Mouse (Mus musculus) cerebellum, adult (tissue): ENCODE results near the gene Rplp0.
A peak's percentile ranks its signal among the peaks of the same experiment; 100 is the strongest.

Experiments
- ATAC-seq: cut with Nextera tagmentation; 2 replicates; pipeline ENCODE4 v1.9.2; 2017; ENCODE audit warnings: mild to moderate bottlenecking, moderate library complexity, mixed read lengths; ENCODE audit not compliant: insufficient number of reproducible peaks, low FRiP score, low TSS enrichment

Gene Rplp0

DNA sequence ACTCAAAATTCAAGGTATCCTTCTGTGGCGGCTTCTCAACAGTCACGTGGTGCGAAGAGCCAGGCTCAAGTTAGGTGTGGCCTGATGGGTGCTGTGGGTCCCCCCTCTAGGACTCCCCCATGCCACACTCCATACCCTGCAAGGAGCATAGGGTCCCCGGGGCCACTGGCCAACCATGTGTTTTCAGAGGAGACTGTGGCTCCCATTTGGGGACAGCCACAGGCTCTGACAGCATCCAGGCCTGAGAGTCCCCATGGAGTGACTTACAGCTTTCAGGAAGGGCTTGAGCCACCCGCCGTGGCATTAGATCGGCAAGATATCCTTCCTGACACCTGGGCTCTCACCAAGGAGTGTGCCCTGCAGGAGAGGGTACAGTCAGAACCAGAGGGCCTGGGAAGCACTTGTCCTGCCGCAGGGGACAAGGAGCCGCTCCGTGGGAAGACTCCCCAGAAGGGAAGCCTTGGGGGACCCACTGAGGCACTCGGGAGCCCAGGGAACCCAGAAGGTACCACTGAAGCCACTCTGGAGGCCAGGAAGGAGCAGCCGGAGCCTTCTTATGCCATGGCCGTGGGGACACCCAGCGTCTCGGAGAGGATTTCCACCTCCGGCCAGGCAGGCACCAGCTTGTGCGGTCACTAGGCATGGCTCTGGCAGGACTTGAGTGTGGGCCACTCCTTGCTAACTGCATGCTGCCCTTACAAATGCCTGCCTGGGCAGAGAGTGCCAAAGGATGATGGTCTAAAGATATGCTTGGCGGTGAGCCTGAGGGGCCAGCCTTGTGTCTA is 10.6 kb upstream of the Rplp0 start:
- ATAC-seq: no peak

DNA sequence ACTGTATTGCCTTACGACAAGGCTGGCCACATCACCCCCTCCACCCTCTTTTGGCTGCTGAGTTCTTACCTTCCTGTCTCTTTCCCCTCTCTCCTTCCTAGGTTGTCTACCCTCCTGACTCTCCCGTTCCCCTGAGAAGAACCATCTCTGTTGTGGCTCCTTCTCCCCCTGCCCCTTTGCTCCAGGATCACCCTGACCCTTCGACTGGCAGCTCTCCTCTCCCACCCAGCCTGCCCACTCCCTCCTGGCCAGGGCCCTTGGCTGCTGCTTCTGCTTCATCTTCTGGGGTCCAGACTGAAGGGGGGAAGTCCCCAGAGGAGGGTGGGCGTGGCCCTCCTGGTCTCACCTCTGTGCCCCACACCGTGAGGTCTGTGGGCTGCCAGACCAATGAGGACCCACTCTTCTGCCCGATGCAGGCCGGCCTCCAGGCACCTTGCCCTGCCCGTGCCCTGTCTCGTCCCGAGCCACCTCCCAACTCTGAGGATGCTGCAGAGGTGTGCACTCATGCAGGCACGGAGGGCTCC is 8.7 kb upstream of the Rplp0 start:
- no peak for ATAC-seq

DNA sequence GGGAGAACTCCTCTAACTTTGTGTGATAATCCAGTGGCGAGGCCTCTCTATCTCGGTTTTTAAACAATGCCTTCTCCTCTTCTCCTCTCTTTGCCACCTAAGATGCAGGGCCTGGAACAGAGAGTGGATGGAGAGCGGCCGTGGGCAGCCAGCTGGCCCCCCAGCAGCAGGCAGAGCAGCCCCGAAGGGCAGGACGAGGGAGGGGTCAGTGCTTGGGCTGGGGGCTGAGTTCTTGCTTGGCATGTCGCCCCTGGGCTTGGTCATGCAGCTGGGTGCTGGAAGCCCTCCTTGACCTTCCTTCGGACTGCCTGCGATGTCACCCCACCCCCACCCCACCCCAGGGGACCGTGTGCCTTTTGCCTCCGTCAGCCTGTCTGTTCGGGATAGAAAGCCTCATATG is 7.9 kb upstream of the Rplp0 start:
- ATAC-seq: no peak

GRCm38 (mm10) chr5:115551799-115552198 is 7.5 kb upstream of the Rplp0 start:
- ATAC-seq: no peak

DNA sequence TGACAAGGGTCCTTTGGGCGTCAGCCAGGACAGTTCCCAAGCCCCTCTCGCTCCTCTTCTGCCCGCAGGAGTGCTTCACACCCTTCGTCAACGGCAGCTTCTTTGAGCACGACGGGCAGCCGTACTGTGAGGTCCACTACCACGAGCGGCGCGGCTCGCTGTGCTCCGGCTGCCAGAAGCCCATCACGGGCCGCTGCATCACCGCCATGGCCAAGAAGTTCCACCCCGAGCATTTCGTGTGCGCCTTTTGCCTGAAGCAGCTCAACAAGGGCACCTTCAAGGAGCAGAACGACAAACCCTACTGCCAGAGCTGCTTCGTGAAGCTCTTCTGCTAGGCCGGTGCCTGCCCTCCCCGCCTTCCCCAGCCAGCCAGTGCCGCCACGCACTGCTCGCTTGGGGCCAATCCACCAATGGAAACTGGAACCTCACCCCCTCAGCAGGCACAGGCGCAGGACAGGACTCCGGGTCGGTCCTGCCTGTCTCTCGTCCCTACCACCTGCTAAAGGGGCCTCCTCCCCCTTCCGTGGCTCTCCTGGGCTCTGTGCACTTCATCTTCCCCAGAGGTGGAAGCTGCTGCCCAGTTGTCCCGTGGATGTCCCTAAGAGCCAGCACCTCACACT is 5.4 kb upstream of the Rplp0 start:
- no peak for ATAC-seq

GRCm38 (mm10) chr5:115554536-115555291 is 4.6 kb upstream of the Rplp0 start:
- no peak for ATAC-seq

GRCm38 (mm10) chr5:115556217-115556616 is 3.0 kb upstream of the Rplp0 start:
- no peak for ATAC-seq

DNA sequence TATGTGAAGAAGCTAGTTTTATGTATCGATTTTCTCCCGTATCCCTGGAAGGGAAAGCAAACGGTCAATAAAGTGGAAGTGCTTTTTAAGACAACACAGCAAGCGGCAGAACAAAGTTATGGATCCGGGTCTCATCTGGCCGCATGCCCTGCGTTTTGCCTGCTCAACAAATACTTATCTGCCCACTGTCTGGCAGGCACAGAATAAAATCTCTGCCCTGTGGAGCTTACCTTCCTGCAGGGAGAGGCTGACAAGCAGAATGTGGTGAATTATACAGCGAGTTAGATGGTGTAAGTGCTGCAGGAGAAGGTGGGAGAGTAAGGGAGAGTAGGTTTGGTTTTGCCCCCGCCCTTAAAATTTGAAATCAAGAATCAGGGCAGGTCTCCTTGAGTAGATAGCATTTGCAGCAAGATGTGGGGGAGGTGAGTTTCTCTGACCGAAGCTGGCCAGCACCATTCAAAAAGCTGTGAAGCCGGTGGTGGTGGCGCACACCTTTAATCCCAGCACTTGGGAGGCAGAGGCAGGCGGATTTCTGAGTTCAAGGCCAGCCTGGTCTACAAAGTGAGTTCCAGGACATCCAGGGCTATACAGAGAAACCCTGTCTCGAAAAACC is 979 bp upstream of the Rplp0 start:
- ATAC-seq: no peak

DNA sequence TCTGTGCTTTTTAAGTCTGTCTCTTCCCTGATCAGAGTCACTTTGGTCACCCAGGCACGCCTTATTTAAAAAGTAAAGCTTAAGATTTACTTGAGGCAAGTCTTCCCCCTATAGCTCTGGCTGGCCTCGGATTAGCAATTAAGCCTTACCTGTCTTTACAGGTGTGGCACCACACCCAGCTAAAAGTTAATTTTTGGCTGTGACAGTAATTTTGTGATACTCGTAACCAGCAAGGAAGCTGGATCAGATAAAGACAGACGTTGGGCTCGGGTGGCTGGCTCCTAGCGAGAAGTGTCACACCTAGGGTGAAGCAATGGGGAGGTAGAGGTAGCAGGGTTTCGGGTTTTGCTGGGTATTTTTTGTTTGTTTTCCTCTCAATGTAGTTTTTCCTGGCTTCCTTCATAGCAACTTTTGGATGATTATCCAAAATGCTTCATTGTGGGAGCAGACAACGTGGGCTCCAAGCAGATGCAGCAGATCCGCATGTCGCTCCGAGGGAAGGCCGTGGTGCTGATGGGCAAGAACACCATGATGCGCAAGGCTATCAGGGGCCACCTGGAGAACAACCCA is 1.2 kb downstream of the Rplp0 start:
- no peak for ATAC-seq

DNA sequence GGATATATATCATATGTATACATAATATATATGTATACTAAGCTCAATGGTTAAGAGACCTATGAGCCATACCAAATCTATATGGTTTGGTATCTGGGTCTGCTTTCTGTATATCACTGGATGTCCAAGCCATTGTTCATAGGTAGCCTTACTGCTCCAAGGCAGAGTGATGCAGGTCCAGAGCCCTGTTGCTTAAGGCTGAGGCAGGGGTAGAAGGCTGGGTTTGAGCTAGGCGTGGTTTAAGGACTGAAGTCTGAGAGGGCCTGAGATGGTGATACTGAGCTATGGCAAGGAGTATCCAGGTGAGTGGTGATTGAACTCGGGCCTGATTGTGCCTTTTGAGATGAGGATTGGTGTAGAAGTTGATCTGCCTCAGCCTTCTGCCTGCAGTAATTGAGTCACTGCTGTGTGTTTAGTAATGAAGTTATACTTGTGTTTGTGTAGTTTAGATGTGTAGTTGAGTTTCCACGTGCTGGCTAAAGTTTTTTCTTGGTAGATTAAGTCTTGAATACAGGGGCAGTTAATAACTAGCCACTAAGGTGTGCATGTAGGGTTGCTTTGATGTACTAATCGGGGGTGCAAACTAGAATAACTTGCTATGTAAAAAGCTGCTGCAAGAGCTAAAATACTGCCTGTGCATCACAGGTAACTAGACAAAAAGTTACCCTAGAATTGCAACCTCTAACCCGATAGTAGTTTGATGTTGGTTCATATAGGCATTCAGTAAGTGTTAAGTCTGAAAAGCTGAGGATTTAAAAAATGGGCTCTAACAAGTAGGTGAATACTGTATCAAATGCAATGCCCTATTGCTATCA is 4.7 kb downstream of the Rplp0 start:
- no peak for ATAC-seq

DNA sequence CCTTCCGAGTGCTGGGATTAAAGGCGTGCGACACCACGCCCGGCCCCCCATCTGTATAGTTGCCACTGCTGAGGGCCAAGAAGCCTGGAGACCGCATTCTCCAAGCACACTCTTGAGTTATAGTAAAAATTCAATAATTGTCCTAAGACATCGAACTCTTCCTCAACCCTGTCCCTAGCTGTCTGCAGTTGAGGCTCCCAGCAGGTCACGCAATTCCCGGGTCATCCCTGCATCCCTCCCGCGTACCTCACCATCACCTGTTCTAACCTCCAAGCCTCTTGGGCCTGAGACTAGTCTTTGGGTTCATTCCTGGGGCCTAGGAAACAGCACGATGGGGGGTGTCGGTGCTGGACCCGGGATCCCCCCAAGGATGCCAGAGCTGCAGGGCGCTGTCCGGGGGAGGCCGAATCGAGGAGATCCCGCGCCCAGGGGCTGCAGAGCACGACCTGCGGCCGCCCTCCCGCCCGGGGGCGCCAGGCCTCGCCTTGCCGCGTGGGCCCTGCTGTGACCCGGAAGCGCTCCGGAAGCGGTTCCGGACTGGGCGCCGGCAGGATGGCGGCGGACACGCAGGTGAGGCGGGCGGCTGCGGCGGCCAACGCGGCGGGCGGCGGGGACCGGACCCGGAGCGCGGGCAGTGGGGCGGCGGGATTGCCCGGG is 5.6 kb downstream of the Rplp0 start, which contains the start of gene Gcn1l1:
TSS of gene Gcn1l1 (plus strand) at position 518 of the 657 bp plus-strand sequence.
- ATAC-seq: peak; percentile 66; the same call in 1 of the 2 replicates

GRCm38 (mm10) chr5:115565403-115565802 is 6.1 kb downstream of the Rplp0 start:
- ATAC-seq: peak; percentile 26; the same call in 1 of the 2 replicates

DNA sequence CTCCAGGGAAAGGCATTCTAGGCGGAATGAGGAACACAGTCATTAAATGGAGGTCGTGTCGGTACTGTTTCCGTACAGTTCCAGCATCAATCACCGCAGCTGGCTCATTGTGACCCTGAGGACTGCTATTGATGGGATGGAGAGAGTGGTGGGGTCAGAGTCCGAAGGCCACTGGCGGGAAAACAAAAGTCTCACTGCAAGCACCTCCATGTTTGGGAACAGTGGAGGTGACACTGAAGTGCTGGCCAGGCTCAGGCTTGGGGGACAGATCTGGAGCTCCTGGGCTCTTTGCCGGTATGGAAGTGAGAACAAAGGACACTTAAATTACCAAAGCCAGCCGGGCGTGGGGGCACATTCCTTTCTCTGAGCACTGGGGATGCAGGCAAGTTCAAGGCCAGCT is 9.4 kb downstream of the Rplp0 start:
- ATAC-seq: no peak

DNA sequence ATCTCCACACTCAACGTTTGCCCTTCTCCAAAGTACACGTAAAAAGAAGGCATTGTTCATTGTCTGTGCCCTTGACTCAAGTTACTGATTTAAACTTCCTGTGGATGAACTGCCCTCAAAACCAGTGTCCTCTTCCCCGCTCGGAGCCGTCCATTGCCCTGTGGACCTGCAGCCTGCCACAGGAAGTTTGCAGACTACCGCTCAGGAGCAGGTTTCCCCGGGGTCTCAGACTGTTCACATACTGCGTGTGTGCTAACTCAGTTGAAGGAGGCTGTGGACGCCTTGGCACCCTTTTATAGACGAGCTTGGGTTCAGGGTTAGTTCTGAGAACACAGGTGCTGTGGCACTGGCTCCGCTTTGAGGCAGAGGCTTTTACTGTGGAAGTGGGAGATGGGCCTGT is 10.0 kb downstream of the Rplp0 start:
- no peak for ATAC-seq

GRCm38 (mm10) chr5:115569721-115570120 is 10.5 kb downstream of the Rplp0 start:
- ATAC-seq: no peak

DNA sequence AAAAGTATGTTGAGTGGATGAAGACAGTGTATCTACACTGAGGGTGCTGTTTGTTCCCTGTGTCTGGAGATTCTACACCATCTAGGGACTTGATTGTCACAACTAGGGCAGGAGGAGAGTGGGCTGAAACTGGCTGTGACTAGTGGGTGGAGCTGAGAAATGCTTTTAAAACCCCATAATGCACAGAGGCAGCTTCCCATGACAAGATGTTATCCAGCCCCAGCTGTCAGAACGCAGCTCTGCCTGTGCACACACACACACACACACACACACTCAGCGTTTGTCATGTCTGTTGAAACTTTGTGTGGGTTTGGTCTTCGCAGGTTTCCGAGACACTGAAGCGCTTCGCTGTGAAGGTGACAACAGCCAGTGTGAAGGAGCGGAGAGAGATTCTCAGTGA is 11.8 kb downstream of the Rplp0 start:
- ATAC-seq: no peak

GRCm38 (mm10) chr5:115572679-115573535 is 13.6 kb downstream of the Rplp0 start:
- no peak for ATAC-seq

GRCm38 (mm10) chr5:115574992-115575391 is 15.7 kb downstream of the Rplp0 start:
- no peak for ATAC-seq
